Mouse (Mus musculus) liver, postnatal 0 days (tissue): ENCODE results near the gene Cntfr.

Source experiments
- CTCF ChIP-seq: sonication (generic); IDR thresholded peaks from 2 replicates; pipeline ENCODE4 v1.5.1; 2016; ENCODE audit warnings: antibody characterized with exemption, low read depth
- EP300 ChIP-seq: IDR thresholded peaks from 2 replicates; pipeline ENCODE4 v1.6.1; 2016; ENCODE audit warnings: antibody characterized with exemption, low read depth, mild to moderate bottlenecking

GRCm38 (mm10) chr4:41671500-41671899 is 25.4 kb downstream of the Cntfr start:
- TF ChIP-seq EP300 (no peak), CTCF (no peak)
